Mouse (Mus musculus) T-cell, adult 2 months (primary cell): ENCODE measurements around the gene Cdc25a.
A peak's percentile ranks its signal among the peaks of the same experiment; 100 is the strongest.

Experiments
- DNase-seq: peaks from one replicate; pipeline ENCODE4 v3.0.0; 2022; ENCODE audit warnings: low spot score

Gene Cdc25a

DNA sequence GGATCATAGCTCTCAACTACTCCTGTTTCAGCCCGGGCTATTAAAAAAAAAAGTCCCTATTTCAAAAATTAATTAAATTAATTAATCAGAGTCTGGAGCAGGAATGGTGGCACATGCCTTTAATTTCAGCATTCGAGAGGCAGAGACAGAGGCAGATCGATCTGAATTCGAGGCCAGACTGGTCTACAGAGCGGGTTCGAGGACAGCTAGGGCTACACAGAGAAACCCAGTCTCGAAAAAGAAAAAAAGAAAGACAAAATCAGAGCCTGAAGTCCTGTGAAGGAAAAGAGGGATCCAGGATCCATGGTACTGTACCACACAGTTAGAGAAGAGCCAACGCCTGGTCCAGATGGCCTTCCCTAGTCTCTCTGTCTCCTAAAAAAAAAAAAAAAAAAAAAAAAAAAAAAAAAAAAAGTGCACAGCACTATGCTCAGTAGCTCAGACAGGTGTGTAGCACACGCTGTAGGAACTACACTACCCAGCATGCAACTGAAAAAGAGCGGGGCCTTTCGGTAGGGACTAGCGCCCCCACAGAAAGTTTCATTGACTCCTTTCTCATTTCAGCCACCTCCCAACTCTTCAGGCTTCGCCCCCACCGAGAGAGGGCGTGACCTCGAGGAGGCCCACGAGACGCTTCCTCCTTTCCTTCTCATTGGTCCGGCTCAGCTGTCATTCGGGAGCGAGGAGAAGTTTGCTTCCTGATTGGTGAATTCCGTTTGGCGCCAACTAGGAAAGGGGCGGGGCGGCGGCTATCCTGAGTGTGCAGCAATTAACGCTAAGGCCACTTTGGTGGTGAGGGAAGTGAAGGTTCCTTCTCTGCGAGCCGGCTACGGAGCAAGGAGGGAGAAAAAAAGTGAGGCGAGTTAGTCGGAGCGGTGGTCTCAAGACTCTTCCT lies at the start of gene Cdc25a:
Cdc25a (plus strand) TSS at position 783 of the 895 bp plus-strand sequence.
- DNase-seq, result peak; percentile 98

DNA sequence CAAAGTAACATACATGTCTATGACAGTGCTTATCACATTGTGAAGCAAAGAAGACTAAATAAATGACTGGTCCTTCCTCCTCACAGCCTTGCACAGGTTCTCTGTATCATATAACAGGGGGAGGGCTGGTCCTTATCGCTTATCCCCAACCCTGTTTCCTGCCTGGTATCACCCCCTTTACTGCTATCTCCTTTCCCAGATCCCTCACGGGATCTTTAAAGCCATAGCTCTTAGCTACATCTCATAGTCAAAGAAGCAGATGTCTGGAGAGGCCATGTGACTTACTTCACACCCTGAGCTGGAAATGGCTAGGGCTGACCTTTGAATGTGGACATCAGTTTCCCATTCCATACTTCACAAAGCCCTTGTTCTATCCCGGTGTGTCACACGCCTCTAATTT lies 49.6 kb upstream of the Cdc25a start:
- no peak for DNase-seq

DNA sequence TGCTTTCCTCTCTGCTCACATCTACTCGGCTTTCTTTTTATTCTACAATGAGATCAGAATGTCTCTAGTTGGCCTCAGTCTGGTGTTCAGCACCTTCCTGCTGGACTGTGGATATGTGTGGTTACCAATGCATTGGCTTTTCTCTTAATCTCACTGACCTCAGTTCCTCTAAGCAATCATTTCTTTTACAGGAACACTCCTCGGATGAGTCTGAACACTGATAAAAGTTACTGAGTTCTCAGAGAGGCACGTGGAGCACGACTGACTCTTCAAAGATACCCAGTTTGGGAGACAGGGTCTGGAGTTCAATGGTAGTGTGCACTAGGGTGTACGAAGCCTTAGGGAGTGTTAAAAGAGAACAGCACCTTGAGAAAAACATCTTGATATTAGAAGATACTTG lies 49.2 kb upstream of the Cdc25a start:
- DNase-seq, result no peak

DNA sequence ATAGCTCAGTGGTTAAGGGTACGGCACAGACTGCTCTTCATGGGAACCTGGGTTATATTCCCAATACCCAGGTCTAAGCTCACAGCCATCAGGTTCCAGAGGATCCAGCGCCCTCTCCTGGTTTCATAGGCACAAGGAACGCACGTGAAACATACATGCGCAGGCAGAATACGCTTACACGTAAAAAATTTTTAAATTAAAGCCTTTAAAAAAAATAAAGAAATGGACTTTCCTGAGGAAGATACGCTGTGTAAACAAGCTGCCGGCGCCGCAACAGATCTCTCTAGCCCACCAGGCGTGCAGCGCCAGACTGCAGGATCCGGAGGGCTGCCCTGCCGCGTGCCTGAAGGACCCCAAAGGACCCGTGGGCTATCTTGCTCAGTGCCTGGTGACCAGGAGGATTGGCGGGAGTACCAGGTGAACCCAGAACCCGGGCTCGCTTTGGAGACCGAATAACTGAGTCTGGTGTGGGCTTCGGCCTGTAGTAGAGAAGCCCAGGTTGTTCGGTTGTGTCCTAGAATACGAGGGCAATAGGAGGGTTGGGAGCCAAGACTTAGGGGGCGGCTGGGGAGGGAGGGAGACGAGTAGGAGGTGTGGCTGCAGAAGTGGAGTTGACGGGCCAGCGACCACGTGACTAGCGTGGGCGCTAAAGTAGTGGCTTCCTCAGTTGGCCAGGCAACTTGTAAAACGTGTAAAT lies 42.8 kb upstream of the Cdc25a start, which contains the start of gene Nme6:
Nme6 (plus strand) TSS at position 359 of the 697 bp plus-strand sequence.
- peak; percentile 80 for DNase-seq

DNA sequence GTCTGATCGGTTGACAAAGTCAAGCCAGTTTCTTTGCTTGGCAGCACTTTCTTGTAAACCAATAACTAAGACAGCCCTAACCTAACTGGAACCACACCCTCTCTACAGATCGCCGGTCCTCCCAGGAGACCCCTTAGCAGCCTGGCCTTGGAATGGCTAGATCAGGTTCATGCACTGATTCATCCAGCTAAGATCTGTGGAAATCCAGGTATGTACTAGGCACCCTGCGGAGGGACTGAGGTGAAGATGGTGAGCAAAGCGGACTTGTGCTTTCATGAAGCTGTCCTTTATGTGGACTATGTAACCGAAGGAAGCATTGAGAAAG lies 42.3 kb upstream of the Cdc25a start:
- no peak for DNase-seq

DNA sequence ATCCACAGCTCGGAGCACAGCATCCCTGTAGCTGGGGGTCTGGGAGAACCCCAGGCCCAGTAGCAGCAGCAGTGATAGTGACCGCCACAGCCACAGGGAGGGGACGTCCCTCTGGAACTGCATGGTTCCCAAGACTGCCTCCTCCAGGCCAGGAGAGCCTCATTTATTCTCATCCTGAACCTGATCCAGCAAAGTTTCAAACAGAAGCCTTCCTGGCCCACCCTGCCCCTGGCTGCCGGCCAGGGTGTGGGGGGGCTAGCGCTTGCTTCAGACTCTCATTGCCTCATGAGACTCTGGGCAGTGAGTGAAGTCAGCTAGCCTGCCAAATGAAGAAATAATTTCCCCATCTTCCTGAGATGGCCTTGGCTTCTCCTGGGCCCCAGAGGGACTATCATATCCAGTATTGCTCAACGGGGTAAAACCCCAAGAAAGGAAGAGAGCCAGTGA lies 26.0 kb upstream of the Cdc25a start, which contains the start of gene Camp:
Camp (minus strand) TSS at position 306 of the 447 bp plus-strand sequence.
- no peak for DNase-seq

DNA sequence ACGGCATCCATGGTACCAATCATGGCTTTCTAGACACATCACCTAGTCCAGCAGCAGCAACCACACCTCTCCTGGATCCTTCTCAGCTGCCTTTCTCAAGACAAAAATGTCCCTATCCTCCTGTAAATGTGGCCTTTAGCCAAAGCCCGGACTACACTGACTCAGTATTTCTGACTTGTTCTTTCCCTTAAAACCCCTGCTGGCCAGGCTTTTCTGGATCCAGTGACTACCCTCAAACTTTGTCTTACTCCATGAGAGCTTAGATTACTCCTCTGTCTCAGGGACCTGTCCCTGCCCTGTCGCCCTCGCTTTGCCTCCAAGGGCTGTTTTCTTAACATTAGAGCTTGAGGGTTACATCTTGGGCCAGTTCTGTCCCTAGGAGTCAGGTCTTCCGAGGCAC lies 25.3 kb upstream of the Cdc25a start:
- DNase-seq, result no peak

DNA sequence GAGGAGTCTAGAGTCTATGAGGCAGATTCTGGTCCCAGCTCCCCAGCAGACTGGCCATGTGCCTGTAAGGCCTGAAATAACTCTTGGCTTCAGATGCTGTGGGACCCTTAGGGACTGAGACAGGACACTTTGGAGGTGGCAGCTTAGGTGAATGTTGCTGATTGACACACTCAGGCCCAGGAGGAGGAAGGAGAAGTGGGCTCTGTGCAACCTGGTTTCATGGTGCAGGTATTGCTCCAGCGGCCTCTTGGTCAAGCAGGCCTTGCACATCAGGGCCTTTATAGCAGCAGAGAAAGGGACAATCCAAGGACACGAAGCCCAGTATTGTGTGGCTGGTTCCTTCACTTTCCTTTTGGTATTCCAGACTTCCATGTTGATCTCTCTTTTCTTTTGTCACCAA lies 21.0 kb upstream of the Cdc25a start:
- no peak for DNase-seq

DNA sequence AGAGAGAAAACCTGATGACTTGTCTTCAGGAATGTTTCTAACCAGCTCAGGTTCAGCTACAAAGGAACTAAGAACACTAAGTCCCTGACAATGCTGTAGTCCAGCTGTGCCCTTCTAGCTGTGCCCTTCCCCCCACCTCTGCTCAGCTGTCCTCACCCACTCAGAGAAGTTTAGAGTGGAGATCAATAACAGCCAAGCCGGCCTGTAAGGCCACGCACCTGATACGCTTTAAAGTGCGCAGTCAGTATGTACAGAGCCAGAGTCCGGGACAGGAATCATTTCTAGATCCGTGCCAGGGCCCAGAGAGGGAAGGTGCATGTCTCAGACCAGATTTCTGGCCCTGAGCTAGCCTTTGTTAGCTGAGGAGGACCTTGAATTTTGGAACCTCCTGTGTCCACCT lies 19.4 kb upstream of the Cdc25a start:
- DNase-seq, result no peak

DNA sequence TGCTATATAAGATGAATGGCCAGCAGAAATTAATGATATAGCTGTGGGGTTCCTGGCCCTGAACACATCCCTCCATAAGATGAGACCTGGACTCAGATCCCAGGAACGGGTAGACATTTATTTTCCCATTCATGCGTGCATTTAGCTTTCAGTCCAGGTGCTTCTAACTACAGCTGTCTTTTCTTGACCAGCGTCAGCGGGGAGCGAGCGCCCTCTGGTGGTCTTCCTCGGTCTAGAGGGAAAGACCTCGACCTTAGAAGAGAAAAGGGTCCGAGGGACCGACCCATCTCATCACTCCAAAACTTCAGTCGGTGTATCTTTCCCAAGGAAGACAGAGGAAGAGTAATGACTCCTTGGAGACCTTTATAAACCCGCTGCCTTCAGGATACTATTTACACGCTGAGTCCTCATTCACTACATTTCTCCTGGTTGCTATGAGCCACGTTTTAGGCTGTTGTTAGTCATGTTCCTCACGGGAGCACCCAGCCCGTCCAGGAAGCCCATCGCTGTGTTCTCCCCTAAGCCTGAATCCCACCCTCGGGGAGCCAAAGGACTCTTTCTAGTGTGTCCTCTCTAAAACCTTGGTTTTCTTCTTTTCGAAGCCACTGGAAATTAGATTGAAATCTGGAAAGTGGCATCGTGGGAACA lies 12.9 kb upstream of the Cdc25a start:
- DNase-seq, result peak; percentile 55

DNA sequence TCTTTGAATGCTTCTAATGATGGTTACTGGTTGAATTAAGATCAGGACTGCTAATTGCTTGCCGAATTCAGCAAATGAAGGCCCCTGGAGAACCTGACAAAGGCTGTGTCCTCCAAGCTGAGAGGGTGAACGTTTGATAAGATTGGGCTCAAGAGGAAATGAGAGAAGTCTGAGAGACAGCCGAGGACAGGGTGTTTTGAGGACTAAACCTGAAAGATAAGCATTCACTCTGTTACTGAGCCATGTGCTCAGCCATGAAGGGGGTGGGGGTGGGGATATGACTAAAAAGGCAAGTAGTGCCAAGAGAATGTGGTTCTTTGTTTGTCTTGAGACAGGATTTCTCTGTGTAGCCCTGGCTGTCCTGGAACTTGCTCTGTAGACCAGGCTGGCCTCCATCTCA lies 12.3 kb upstream of the Cdc25a start:
- DNase-seq, result no peak

DNA sequence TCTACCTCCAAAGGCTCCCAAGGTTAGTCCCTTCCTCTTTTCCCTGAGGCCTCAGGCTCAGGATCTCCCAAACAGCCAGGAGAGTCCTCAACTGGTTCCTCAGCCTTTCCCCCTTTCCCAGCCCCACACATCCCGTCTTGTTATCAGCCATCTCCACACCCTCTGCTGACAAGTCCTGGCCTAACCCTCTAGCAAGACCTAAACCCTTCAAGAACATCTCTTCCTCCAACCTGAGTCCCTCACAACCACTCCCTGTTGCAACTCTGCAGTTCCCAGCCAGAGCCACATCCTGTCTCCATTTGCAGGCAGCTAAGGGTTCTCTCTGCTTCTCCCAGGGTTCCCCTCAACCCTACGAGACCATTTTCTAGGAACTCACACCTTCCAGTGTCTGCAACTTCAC lies 9.2 kb upstream of the Cdc25a start:
- DNase-seq, result no peak

DNA sequence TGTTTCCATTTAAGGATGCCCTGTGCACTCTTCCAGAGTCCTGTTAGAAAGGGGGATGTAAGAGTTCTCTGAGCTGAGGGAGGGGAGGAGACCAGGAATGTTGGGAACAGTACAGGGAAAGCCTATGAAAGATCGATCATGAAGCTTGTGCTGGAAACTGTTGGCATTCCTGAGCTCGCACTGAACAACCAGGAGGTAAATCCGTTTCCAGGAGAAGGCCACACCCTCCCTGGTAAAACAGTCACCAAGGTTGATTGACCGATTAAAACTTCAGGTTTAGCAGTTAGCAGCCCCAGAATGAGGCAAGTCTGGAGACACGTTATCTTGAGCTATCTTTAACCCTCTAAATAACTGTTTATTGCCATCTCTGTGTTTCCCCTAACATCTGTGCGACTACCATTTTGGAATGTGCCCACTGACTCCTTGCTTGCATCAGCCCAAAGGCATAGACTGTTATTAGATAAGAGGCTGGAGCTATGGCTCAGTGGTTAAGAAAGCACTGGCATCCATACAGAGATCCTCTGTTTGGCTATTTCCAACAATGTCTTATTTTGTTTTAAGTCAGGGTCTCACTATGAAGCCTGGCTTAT lies 4.3 kb upstream of the Cdc25a start:
- no peak for DNase-seq

DNA sequence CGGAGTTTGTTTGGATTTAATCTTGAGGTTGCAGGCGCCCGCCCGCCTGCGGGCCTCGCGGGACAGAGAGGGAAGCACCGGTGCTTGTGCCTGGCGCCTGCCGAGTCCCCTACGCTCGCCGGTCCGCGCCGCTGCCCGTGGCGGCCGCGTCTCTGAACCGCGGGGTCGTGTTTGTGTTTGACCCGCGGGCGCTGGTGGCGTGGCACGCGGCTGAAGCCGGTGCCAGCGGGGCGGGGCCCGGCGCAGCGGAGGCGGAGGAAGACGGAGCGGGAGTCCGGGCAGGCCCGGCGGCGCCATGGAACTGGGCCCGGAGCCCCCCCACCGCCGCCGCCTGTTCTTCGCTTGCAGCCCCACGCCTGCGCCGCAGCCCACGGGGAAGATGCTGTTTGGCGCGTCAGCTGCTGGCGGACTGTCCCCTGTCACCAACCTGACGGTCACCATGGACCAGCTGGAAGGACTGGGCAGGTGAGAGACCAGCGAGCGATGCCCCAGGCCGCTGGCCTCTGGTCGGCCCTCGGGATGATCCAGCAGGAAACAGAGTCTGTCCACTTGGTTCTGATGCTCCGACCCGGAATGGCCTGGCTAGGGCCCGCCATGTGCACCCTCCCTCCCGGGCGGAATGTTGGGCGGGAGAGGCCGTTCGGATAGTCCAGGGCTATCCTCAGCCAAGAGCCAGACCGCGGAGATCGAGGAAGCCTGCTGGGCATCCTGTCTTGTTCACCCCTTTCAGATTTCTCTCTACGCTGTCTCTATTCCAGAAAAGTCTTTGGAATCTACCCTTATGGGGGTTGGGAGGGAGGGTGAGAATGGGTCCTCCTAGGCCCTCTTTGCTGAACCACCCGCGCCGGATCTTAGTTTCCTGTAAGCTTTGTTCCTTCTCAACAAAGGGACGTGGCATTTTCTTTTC lies 569 bp downstream of the Cdc25a start:
- no peak for DNase-seq

DNA sequence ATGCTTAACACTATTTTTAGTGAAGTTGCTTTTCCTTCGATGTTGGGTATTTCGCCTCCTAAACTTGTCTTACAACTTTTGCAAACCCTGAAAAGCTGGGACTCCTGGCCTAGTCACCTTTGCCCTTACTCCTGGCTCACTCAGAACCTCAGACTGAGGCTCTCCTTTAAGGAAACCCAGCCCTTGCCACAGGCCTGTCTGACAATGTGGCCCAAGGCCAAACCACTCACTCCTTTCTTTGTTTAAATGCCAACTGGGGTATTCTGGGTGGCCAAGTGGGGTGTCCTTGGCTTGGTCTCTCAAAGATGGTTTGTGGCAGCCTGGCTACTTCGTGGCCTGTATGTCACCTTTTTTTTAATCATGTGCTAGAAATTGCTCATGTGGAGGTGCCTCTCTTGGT lies 1.4 kb downstream of the Cdc25a start:
- no peak for DNase-seq

DNA sequence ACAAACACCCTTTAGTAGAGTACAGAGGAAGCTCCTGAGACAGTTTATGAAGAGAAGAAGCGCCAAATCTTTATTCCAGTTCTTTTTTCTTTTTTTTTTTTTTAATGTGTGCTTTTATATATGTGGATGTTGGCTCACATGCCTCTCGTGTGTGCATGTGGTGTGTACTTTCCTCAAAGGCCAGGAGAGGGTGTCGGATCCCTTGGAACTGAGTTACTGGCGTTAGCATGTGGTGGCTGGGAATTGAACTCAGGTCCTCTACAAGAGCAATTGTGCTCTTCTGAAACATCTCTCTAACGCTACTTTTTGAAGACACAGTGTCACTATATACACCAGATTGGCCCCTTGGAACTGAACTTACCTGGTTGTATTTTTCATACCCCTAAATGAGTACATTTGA lies 2.3 kb downstream of the Cdc25a start:
- DNase-seq, result no peak

DNA sequence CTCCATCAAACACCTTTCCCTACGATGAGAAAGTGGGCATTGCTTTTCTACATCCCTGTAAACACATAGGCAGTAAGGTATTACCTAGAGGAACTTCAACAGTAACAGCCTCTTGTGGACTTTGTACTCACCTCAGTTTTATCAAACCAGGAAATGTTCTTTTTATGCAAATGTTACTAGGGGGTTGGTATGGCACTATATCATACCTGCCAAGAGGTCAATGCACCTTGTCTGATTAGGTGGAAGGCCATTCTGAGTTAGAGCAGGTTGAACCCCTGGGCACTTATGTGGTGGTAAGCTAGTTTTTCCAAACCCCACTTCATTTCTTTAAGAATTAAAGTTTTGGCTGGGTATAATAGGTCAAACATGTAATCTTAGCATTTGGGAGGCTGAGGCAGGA lies 3.9 kb downstream of the Cdc25a start:
- DNase-seq, result no peak

DNA sequence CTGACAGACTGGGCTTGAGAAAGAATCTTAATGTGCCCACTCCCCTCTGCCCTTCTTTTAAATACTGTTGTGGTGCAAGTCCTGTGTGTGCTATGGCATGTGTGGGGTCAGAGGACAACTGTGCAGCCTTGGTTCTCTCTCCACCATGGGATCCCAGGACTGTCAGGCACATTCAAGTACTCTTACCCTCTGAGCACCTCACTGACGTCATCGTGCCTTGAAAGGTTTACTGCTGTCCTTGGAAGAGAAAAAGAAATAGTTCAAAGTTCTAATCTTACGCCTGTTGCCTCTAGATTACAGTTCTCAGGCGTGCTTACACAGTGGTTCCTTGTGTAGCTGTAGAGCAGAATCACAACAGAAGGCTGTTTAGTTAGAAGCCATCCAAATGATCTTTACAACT lies 10.9 kb downstream of the Cdc25a start:
- no peak for DNase-seq

DNA sequence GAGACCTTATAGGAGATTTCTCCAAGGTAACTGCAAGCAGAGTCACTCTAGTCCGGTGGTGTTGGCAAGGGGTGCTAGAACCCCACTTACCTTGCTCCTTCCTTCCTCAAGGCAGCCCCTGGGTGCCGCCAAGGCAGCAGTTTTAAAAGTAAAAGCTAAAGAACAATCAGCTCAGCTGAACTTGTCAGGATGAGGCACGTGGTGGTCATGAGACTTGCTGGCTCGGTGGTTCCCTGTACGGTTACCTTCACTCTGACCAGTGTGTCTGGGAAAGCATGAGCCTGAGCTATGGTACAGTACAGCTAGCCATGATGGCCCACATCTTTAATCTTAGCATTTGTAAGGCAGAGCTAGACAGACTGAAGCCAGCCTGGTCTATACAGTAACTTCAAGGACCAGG lies 11.9 kb downstream of the Cdc25a start:
- no peak for DNase-seq

DNA sequence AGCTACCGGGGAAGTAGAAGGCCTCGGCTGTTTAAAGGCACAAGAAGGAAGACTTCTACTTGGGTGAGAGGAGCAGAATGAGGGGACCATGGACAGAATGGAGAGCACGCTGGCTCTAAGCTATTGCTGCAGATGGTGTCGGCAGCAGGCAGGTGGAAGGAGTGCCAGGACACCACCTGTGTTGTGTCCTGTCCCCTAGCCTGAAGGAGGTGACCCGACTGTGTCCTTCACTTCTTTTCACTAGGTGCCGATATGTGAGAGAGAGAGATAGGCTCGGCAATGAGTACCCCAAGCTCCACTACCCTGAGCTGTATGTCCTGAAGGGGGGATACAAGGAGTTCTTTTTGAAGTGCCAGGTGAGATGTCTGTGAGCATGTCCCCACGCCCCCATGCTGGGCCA lies 16.1 kb downstream of the Cdc25a start:
- no peak for DNase-seq

DNA sequence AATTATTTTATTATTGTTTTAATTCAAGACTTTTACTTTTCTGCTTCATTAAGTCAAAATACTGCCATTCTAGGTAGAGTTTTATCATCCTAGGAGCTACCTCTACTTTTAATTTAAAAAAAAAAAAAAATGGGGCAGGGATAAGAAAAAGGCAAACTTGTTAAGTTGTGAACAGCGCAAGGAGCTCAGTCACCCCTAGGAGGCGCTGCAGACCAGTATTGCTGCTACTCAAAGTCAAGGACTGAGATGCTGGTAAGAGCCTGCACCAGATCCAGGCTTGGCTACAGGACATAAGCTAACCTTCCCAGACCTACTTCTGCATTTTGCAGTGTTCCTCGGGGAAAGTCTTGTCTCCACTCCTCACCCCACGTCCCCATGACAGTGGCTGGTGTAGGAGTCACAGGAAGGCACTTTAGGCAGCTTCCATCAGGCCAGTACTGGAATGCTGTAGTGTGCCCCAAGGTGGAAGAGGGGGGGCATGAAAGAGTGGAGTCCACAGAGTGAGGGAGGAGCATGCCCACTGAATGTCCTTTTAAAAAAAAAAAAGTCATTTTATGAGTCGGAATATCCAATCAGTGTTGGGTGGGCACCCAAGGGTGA lies 17.4 kb downstream of the Cdc25a start:
- peak; percentile 68 for DNase-seq
